Mouse (Mus musculus): ENCODE results near the gene Gm15319.
"Not testable (repeated sequence)": the region's sequence is repeated elsewhere in the genome, so short reads cannot be mapped to it uniquely, and the experiment has no call there.

Gene Gm15319

GRCm38 (mm10) chr8:20296803-20297702 lies 66.0 kb downstream of the Gm15319 start:
- peak; percentile 78 for DNase-seq

GRCm38 (mm10) chr8:20295881-20296280 lies 67.1 kb downstream of the Gm15319 start:
- DNase-seq: not testable (repeated sequence)

GRCm38 (mm10) chr8:20294826-20295225 lies 68.2 kb downstream of the Gm15319 start:
- not testable (repeated sequence) for DNase-seq

- not testable (repeated sequence) for DNase-seq
These were observed 69.0 kb downstream of the Gm15319 start for GRCm38 (mm10) chr8:20293966-20294365.

GRCm38 (mm10) chr8:20290015-20290414 lies 73.0 kb downstream of the Gm15319 start:
- DNase-seq: not testable (repeated sequence)

- not testable (repeated sequence) for DNase-seq
These were observed 74.1 kb downstream of the Gm15319 start for GRCm38 (mm10) chr8:20288878-20289277.

- DNase-seq: not testable (repeated sequence)
These were observed 75.3 kb downstream of the Gm15319 start for GRCm38 (mm10) chr8:20287706-20288105.

Data from right cerebral cortex, postnatal 14 days (tissue).